Mouse (Mus musculus): Measurements from ENCODE around the gene Rreb1.

DNA sequence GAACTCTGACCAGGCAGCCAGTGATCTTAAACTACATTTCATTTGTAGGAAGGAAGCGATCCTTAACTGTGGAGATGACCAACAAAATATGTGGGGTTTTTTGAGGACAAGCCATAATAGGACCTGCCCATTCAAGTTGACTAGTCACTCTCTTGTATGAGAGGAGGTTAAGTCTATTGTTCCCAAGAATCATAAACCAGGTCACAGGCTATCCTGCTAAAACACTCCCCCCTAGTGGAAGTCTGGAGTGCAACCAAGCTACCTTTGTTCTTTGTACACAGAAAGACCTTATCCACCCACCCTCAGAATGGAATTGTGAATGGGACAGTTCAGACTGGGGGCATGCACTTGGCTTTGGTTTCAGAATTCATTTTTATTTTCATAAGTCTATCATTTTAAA is 166.1 kb downstream of the Rreb1 start:
- peak in 2 of 3 experiments; percentile 58 to 80; a peak in 4 of 6 replicates for TF ChIP-seq CTCF (IDR thresholded peaks at IDR 0.05 in 2 of 3, conservative IDR thresholded peaks at IDR 0.05 in 1 of 3; ENCODE audit: control insufficient read depth in 1 of 3, insufficient read depth in 1 of 3, low read depth in 2 of 3, low read length in 3 of 3, poor library complexity in 1 of 3, severe bottlenecking in 1 of 3)
- TF ChIP-seq MAFK (IDR thresholded peaks at IDR 0.05; ENCODE audit: borderline replicate concordance, low read depth, low read length), result no peak
- no peak for TF ChIP-seq MYB (IDR thresholded peaks at IDR 0.05; ENCODE audit: low read depth, low read length)
- TF ChIP-seq UBTF (IDR thresholded peaks at IDR 0.05; ENCODE audit: borderline replicate concordance, insufficient read depth, low read depth, low read length), result no peak
- no peak for TF ChIP-seq CHD1 (IDR thresholded peaks at IDR 0.05; ENCODE audit: low read depth, low read length)
- TF ChIP-seq SIN3A (IDR thresholded peaks at IDR 0.05; ENCODE audit: low read length), result no peak; the same call in 1 of the 2 replicates
- no peak for TF ChIP-seq POLR2A (IDR thresholded peaks at IDR 0.05; ENCODE audit: control insufficient read depth in 1 of 2, insufficient read depth in 1 of 2, low read depth in 1 of 2, low read length in 2 of 2, poor library complexity in 1 of 2)
- TF ChIP-seq JUND (IDR thresholded peaks at IDR 0.05; ENCODE audit: low read depth, low read length), result 0 out of 2 replicates have a peak, but pooled peaks have one; percentile 21
- TF ChIP-seq TAL1 (IDR thresholded peaks at IDR 0.05; ENCODE audit: low read length), result no peak
- no peak for TF ChIP-seq USF1 (IDR thresholded peaks at IDR 0.05; ENCODE audit: low read depth, low read length)
